Mouse (Mus musculus): ENCODE measurements at regions not wholly inside any gene's neighbourhood (a gene's known extent, or its start where the extent isn't known, plus 50 kb on each side); places are given as distances from the start of the nearest gene placed in this dataset.

- Histone ChIP-seq H3K4me1 (replicated peaks; ENCODE audit: control insufficient read depth, insufficient read depth, low read length) (peaks cover 20% of the 10 kb centered on the region), H3K4me2 (replicated peaks) (no peak overlapping the region), H3K36me3 (replicated peaks; ENCODE audit: control insufficient read depth, insufficient read depth) (no peaks in the 10 kb centered on the region), H3K9me3 (ENCODE audit: control insufficient read depth, low read length) (peaks cover 8% of the 10 kb centered on the region; the same call in 1 of the 2 replicates), H3K27me3 (ENCODE audit: control insufficient read depth, insufficient read depth, low read length) (no peaks in the 10 kb centered on the region), H3K4me3 (replicated peaks; ENCODE audit: low read length) (no peak overlapping the region), H3K9ac (no peak overlapping the region), H3K27ac (no peak overlapping the region)
- DNase-seq (ENCODE audit: low spot score) (no peak), ATAC-seq (ENCODE audit: low FRiP score) (no peak)
- 64% methylated on average over 9 of the region's 9 CpGs for WGBS
Observed at GRCm38 (mm10) chr13:51899319-51900042, 53.0 kb downstream of the Gadd45g start.

- no peak overlapping the region for H3K4me3 ChIP-seq (replicated peaks; ENCODE audit: low read length)
- H3K27me3 ChIP-seq (ENCODE audit: control insufficient read depth, insufficient read depth, low read length) = no peaks in the 10 kb centered on the region
- DNase-seq (ENCODE audit: low spot score) (no peak), ATAC-seq (ENCODE audit: low FRiP score) (no peak)
- no peak overlapping the region for H3K4me2 ChIP-seq (replicated peaks)
- H3K27ac ChIP-seq = no peak overlapping the region
- H3K9ac ChIP-seq = no peak overlapping the region
- H3K36me3 ChIP-seq (replicated peaks; ENCODE audit: control insufficient read depth, insufficient read depth) = no peaks in the 10 kb centered on the region
- WGBS = 79% methylated on average over 3 of the region's 3 CpGs
- peaks cover 20% of the 10 kb centered on the region for H3K4me1 ChIP-seq (replicated peaks; ENCODE audit: control insufficient read depth, insufficient read depth, low read length)
- peaks cover 2% of the 10 kb centered on the region; the same call in 1 of the 2 replicates for H3K9me3 ChIP-seq (ENCODE audit: control insufficient read depth, low read length)
Observed at GRCm38 (mm10) chr13:51900043-51900440, 53.6 kb downstream of the Gadd45g start.

GRCm38 (mm10) chr13:51902482-51903285 is 56.2 kb downstream of the Gadd45g start:
- ATAC-seq (ENCODE audit: low FRiP score) (peak; percentile 68), DNase-seq (ENCODE audit: low spot score) (peak; percentile 60)
- H3K27me3 ChIP-seq (ENCODE audit: control insufficient read depth, insufficient read depth, low read length) = no peaks in the 10 kb centered on the region
- WGBS = 11% methylated on average over 19 of the region's 19 CpGs
- peak overlapping the region; percentile 81 for H3K27ac ChIP-seq
- H3K9ac ChIP-seq = peak overlapping the region; percentile 44
- H3K36me3 ChIP-seq (replicated peaks; ENCODE audit: control insufficient read depth, insufficient read depth) = no peaks in the 10 kb centered on the region
- no peaks in the 10 kb centered on the region for H3K9me3 ChIP-seq (ENCODE audit: control insufficient read depth, low read length)
- H3K4me1 ChIP-seq (replicated peaks; ENCODE audit: control insufficient read depth, insufficient read depth, low read length) = peaks cover 20% of the 10 kb centered on the region
- no peak overlapping the region for H3K4me3 ChIP-seq (replicated peaks; ENCODE audit: low read length)
- peak overlapping the region; percentile 42 for H3K4me2 ChIP-seq (replicated peaks)

GRCm38 (mm10) chr13:51903324-51903939 is 57.0 kb downstream of the Gadd45g start:
- Histone ChIP-seq H3K27ac (peak overlapping the region; percentile 81), H3K4me2 (replicated peaks) (peak overlapping the region; percentile 42), H3K9me3 (ENCODE audit: control insufficient read depth, low read length) (no peaks in the 10 kb centered on the region), H3K27me3 (ENCODE audit: control insufficient read depth, insufficient read depth, low read length) (no peaks in the 10 kb centered on the region), H3K4me3 (replicated peaks; ENCODE audit: low read length) (no peak overlapping the region), H3K36me3 (replicated peaks; ENCODE audit: control insufficient read depth, insufficient read depth) (no peaks in the 10 kb centered on the region), H3K9ac (no peak overlapping the region), H3K4me1 (replicated peaks; ENCODE audit: control insufficient read depth, insufficient read depth, low read length) (peaks cover 20% of the 10 kb centered on the region)
- DNase-seq (ENCODE audit: low spot score) = no peak
- ATAC-seq (ENCODE audit: low FRiP score) = peak; percentile 74
- WGBS = 46% methylated on average over 11 of the region's 11 CpGs

- H3K4me1 ChIP-seq (replicated peaks; ENCODE audit: control insufficient read depth, insufficient read depth, low read length) = peaks cover 20% of the 10 kb centered on the region
- H3K27ac ChIP-seq = no peak overlapping the region
- H3K9ac ChIP-seq = no peak overlapping the region
- H3K27me3 ChIP-seq (ENCODE audit: control insufficient read depth, insufficient read depth, low read length) = no peaks in the 10 kb centered on the region
- no peak overlapping the region for H3K4me3 ChIP-seq (replicated peaks; ENCODE audit: low read length)
- no peak for DNase-seq (ENCODE audit: low spot score)
- no peak overlapping the region for H3K4me2 ChIP-seq (replicated peaks)
- ATAC-seq (ENCODE audit: low FRiP score) = no peak
- 89% methylated on average over 5 of the region's 5 CpGs for WGBS
- H3K9me3 ChIP-seq (ENCODE audit: control insufficient read depth, low read length) = no peaks in the 10 kb centered on the region
- H3K36me3 ChIP-seq (replicated peaks; ENCODE audit: control insufficient read depth, insufficient read depth) = no peaks in the 10 kb centered on the region
Observed at GRCm38 (mm10) chr13:51905270-51905669, 58.8 kb downstream of the Gadd45g start.

- no peak overlapping the region for H3K27ac ChIP-seq
- H3K36me3 ChIP-seq (replicated peaks; ENCODE audit: control insufficient read depth, insufficient read depth) = no peaks in the 10 kb centered on the region
- no peak for DNase-seq (ENCODE audit: low spot score)
- peaks cover 20% of the 10 kb centered on the region for H3K4me1 ChIP-seq (replicated peaks; ENCODE audit: control insufficient read depth, insufficient read depth, low read length)
- H3K9ac ChIP-seq = no peak overlapping the region
- H3K4me2 ChIP-seq (replicated peaks) = no peak overlapping the region
- H3K9me3 ChIP-seq (ENCODE audit: control insufficient read depth, low read length) = no peaks in the 10 kb centered on the region
- no peaks in the 10 kb centered on the region for H3K27me3 ChIP-seq (ENCODE audit: control insufficient read depth, insufficient read depth, low read length)
- WGBS = 92% methylated on average over 3 of the region's 3 CpGs
- H3K4me3 ChIP-seq (replicated peaks; ENCODE audit: low read length) = no peak overlapping the region
- no peak for ATAC-seq (ENCODE audit: low FRiP score)
Observed at GRCm38 (mm10) chr13:51906103-51906502, 59.6 kb downstream of the Gadd45g start.

GRCm38 (mm10) chr13:51908514-51908913 is 62.0 kb downstream of the Gadd45g start:
- no peak for DNase-seq (ENCODE audit: low spot score)
- no peaks in the 10 kb centered on the region for H3K9me3 ChIP-seq (ENCODE audit: control insufficient read depth, low read length)
- no peak for ATAC-seq (ENCODE audit: low FRiP score)
- peaks cover 4% of the 10 kb centered on the region; the same call in 1 of the 2 replicates for H3K4me1 ChIP-seq (replicated peaks; ENCODE audit: control insufficient read depth, insufficient read depth, low read length)
- 83% methylated on average over 7 of the region's 7 CpGs for WGBS
- no peak overlapping the region for H3K9ac ChIP-seq
- H3K4me2 ChIP-seq (replicated peaks) = no peak overlapping the region
- H3K27me3 ChIP-seq (ENCODE audit: control insufficient read depth, insufficient read depth, low read length) = peaks cover 12% of the 10 kb centered on the region; the same call in 1 of the 2 replicates
- H3K36me3 ChIP-seq (replicated peaks; ENCODE audit: control insufficient read depth, insufficient read depth) = no peaks in the 10 kb centered on the region
- no peak overlapping the region for H3K27ac ChIP-seq
- H3K4me3 ChIP-seq (replicated peaks; ENCODE audit: low read length) = no peak overlapping the region

- no peak overlapping the region for H3K27ac ChIP-seq
- no peak overlapping the region for H3K9ac ChIP-seq
- no peak overlapping the region for H3K4me2 ChIP-seq (replicated peaks)
- H3K27me3 ChIP-seq (ENCODE audit: control insufficient read depth, insufficient read depth, low read length) = peaks cover 12% of the 10 kb centered on the region; the same call in 1 of the 2 replicates
- no peak for ATAC-seq (ENCODE audit: low FRiP score)
- WGBS = 58% methylated on average over 17 of the region's 17 CpGs
- no peaks in the 10 kb centered on the region for H3K36me3 ChIP-seq (replicated peaks; ENCODE audit: control insufficient read depth, insufficient read depth)
- H3K4me3 ChIP-seq (replicated peaks; ENCODE audit: low read length) = no peak overlapping the region
- H3K9me3 ChIP-seq (ENCODE audit: control insufficient read depth, low read length) = no peaks in the 10 kb centered on the region
- DNase-seq (ENCODE audit: low spot score) = no peak
- no peaks in the 10 kb centered on the region for H3K4me1 ChIP-seq (replicated peaks; ENCODE audit: control insufficient read depth, insufficient read depth, low read length)
Observed at GRCm38 (mm10) chr13:51911296-51911998, 65.0 kb downstream of the Gadd45g start.
